Mouse (Mus musculus) thymus, adult 2 months (tissue): ENCODE data around the gene Mettl2.

ENCODE experiments used
- CTCF ChIP-seq: fragments of 200-500 bp; IDR thresholded peaks from 2 replicates; pipeline ENCODE4 v1.5.1; 2012; ENCODE audit warnings: mild to moderate bottlenecking, control low read depth, low read length, moderate library complexity, borderline replicate concordance; ENCODE audit not compliant: control insufficient read depth, poor library complexity, insufficient read depth; ENCODE audit errors: extremely low read depth
- POLR2A ChIP-seq: fragments of 200-500 bp; IDR thresholded peaks from 2 replicates; pipeline ENCODE4 v1.6.1; 2012; ENCODE audit warnings: mild to moderate bottlenecking, low read length, control low read depth, moderate library complexity; ENCODE audit not compliant: control insufficient read depth, poor library complexity, insufficient read depth; ENCODE audit errors: extremely low read depth

GRCm38 (mm10) chr11:105152017-105152300 is 25.7 kb downstream of the Mettl2 start:
- TF ChIP-seq POLR2A, result no peak
- TF ChIP-seq CTCF, result no peak
